17 mouse cellular contexts compared by ENCODE assay signal in the genomic region with DNA sequence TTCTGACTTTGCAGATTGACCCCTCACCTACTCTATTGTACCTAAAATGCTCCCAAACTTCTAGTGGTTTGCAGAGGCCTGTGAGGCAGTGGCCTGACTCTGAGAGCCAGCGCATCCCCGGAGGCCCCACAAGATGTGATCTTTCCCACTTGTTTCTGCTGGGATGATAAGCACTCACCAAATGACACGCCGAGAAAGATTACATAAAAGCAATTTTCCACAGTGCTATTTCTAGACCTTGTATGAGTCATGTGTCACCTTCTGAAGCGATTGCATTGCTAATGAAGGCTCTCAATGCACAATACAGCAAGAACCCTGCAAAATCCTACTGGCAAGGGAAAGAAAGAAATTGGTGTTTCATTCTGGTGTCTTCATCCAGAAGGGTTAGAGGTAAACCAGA.
DNase-seq lines count a peak whose midpoint lies in the region; ATAC-seq lines count a peak whose summit lies in the region.
"Had no signal": no experiment of that assay in that cellular context is flagged by ENCODE, and none has a peak within 500 bp of the region (broad histone marks: within the 10 kb centered on the region; RNA-seq: fewer than 3 reads in every experiment).

No protein-coding gene starts in this region.

- no peaks in the 10 kb centered on the region for H3K36me3 ChIP-seq in heart, embryonic 15.5 days
- H3K36me3 ChIP-seq: G1E; hindbrain, embryonic 10.5 days; limb, embryonic 15.5 days had no signal

- H3K9ac ChIP-seq in heart, embryonic 15.5 days, result no peak overlapping the region
- H3K9ac ChIP-seq: limb, embryonic 15.5 days; lung, embryonic 14.5 days had no signal

- DNase-seq in frontal cortex, adult 2 months (ENCODE audit: extremely low spot score in 1 of 2, low spot score in 1 of 2), result peak; percentile 57 to 79
- no peak for DNase-seq in frontal cortex, postnatal 10 days (ENCODE audit: low spot score in 2 of 2)
- DNase-seq in layer of hippocampus, adult 9-11 months, result peak; percentile 31
- DNase-seq in layer of hippocampus, postnatal 25 days (ENCODE audit: extremely low spot score in 1 of 2, low spot score in 1 of 2), result no peak
- DNase-seq in 416B (ENCODE audit: low read depth), result peak; percentile 67
- DNase-seq in spleen, postnatal 10 days (ENCODE audit: low spot score in 2 of 2), result no peak
- no peak for DNase-seq in kidney, adult 8-10 months
- DNase-seq: B cell, adult 2 months; cerebellum, adult 8-10 months; kidney, postnatal 4 days; lung, embryonic 14.5 days; thymus, postnatal 14 days had no signal

- H3K4me1 ChIP-seq in heart, embryonic 15.5 days (replicated peaks), result peaks cover 41% of the 10 kb centered on the region

- 24% methylated on average over 5 of the region's 5 CpGs for WGBS in heart, embryonic 15.5 days

- peak overlapping the region; percentile 72 for H3K27ac ChIP-seq in heart, embryonic 15.5 days
- H3K27ac ChIP-seq: hindbrain, embryonic 10.5 days; limb, embryonic 15.5 days had no signal

- no peaks in the 10 kb centered on the region for H3K27me3 ChIP-seq in heart, embryonic 15.5 days
- H3K27me3 ChIP-seq: limb, embryonic 15.5 days had no signal

- no peak overlapping the region for H3K4me3 ChIP-seq in heart, embryonic 15.5 days
- H3K4me3 ChIP-seq: hindbrain, embryonic 10.5 days; limb, embryonic 15.5 days had no signal

- no peaks in the 10 kb centered on the region for H3K9me3 ChIP-seq in heart, embryonic 15.5 days (replicated peaks)
- H3K9me3 ChIP-seq: G1E; hindbrain, embryonic 10.5 days; limb, embryonic 15.5 days had no signal

- H3K4me2 ChIP-seq in heart, embryonic 15.5 days, result no peak overlapping the region
- H3K4me2 ChIP-seq: limb, embryonic 15.5 days; lung, embryonic 14.5 days had no signal

- no peak for ATAC-seq in heart, embryonic 15.5 days (replicated peaks; ENCODE audit: insufficient number of reproducible peaks, insufficient read depth, low FRiP score, low read depth)
- ATAC-seq: intestine, postnatal 0 days had no signal

Comparison
In these comparisons a context has a peak if more than half of its experiments do, and no peak if none do; other contexts are left out.
1. DNase-seq: peak in frontal cortex, adult 2 months (2 of 2), layer of hippocampus, adult 9-11 months (single experiment) and 416B (single experiment); none in frontal cortex, postnatal 10 days (0 of 2), layer of hippocampus, postnatal 25 days (0 of 2), spleen, postnatal 10 days (0 of 2) and kidney, adult 8-10 months (0 of 2).